Mouse (Mus musculus) heart, adult 8-10 months (tissue): ENCODE results near the gene Prmt1. TPM values are rescaled to one million over a fixed set of nuclear protein-coding genes. Genes with fewer than 3 reads are reported as not detected.

Experiments used
- DNase-seq: peaks from one replicate; pipeline ENCODE4 v3.0.0; 2022; ENCODE audit warnings: low spot score
- total RNA-seq, 4 experiments: library from RNA; stranded (reverse); gene quantifications; 2 replicates each; pipeline ENCODE4 v1.2.4; 2022

Gene Prmt1
- total RNA-seq, 4 experiments from 2014 or later = 88.3 to 107 (median 102) TPM

DNA sequence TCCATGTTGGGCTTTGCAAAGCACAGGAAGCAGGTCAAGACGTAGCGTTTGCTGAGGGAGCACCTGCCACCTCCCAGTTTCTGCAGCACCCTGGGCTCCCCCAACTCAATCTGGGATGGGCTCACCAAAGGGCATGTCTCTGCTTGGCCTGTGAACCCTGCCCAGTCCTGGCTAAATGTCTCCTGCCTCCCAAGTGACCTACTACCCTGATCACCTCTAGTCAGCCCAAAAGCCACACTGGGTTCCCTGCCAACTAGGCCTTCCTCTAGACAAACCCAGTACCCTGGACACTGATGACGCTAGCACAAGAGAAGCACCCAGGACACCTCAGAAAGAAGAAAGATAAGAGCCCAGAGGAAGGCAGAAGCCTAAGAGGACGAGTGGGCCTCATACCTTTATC is 26.5 kb upstream of the Prmt1 start:
- DNase-seq = no peak

DNA sequence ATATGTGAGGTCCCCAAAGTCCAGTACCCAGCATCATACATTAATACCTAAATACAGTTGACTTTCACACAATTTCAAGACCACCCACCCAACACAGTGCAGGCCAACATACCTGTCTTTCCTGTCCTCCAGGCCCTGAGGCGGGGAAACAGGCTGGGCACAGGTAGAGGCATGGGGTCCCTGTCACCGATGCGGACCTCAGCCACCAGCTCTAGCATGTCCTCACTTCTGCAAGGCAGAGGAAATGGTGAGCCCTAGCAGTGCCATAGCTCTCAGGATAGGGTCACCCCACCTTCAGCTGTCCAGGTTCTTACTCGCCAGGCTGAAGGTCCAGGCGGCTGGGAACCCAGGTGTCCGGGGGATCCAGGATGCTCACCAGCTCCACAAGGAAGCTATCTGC is 25.6 kb upstream of the Prmt1 start:
- no peak for DNase-seq

- DNase-seq = no peak
Observed at GRCm38 (mm10) chr7:45008411-45008810, 22.0 kb upstream of the Prmt1 start.

DNA sequence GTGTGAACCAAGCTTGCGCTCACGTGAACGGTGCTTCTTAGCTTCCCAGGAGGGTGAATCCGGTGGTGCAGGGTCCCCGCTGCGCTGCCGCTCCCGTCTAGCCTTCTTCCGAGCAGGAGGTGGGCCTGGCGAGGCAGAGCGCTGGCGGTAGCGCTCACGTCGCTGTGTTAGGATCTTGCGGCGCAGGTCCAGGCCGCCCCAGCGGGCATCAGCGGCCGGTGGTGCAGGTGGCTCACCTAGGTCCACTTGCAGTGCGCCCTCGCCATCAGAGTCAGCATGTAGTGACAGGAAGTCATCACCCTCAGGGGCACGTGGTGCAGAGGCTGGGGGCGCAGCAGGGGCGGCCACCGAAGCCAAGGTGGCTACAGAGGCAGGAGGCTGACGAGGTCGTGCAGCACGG is 21.5 kb upstream of the Prmt1 start:
- no peak for DNase-seq

DNA sequence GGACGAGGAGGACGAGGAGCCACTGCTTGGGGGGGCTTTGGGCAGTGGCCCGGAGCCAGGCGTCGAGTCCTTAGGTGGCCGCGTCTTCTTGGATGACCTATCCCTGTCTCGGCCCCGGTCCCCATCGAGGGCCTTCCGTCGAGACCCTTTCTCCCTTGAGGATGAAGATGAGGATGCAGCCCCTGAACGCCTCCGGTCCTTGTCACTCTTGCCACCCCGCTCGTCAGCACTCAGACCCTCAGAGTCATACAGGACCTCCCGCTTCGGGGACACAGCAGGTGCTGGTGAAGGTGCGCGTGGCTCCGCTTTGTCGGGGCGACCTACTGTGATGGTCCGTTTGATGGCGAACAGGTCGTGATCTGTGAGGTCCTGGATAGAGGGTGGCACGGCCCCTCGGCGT is 20.8 kb upstream of the Prmt1 start:
- no peak for DNase-seq

DNA sequence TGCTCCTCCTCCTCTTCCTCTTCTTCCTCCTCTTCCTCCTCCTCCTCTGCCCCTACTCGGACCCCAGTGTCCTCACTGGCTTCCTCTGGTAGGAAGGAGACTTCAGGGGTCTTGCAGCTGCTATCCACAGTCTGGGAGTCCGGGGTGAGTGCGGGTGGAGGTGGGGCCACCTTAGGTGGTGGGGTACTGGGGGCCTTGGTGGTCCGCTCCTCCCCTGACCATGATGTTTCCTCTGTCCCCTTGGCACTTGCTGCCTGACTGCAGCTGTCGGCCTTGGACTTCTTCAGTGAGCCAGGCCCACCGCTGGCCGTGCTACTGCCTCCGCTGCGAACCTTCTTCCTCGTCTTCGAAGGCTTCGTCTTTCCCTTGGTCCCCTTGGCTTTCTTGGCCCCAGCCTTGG is 20.1 kb upstream of the Prmt1 start:
- no peak for DNase-seq

DNA sequence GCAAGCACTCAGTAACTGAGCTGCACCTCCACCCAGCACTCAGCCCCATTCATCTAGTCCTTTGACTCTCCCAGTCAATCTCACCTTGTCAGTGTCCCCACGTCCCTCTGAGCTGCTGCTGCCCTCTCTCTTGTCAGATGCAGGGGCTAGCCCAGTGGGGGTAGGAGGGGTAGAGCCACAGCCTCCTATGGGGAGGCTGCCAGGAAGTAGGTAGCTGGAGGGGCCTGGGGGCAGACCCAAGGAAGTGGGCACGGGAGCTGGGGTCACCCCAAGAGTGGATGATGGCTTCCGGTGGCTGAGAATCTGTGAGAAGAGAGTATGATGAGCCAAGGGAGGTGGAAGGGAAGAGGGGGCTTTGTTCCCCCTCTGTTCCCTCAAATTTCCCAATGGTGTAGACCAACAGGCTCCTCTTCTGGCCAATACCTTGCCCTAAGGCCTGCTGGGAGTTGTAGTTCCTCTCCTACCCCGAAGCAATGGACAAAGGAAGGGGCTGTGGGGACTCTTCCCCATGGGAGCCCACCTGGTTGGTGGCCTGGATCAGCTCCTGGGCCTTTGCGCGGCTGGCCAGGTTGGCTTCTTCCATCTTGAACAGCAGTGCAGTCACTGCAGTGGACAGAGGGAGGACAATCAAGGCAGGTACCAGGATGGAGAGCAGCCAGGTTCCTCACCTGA is 19.1 kb upstream of the Prmt1 start:
- DNase-seq = no peak

DNA sequence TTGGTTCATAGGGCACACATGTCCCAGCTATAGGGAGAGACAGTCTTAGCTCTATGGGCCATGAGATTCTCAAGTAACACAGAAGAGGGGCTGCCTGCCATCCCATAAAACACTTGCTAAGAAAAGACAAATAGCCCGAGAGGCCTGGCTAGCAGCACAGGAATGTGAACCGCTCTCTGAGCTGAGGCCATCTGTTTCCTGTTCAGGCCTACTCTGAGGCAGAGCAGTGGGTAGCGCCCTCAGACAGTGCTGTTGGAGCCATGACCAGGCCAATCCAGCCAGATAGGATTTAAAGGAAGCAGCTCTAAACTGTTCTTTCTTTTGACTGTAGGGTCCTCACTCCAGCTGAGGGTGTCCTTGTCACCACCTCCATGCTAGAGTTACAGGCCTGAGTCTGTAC is 18.2 kb upstream of the Prmt1 start:
- no peak for DNase-seq

DNA sequence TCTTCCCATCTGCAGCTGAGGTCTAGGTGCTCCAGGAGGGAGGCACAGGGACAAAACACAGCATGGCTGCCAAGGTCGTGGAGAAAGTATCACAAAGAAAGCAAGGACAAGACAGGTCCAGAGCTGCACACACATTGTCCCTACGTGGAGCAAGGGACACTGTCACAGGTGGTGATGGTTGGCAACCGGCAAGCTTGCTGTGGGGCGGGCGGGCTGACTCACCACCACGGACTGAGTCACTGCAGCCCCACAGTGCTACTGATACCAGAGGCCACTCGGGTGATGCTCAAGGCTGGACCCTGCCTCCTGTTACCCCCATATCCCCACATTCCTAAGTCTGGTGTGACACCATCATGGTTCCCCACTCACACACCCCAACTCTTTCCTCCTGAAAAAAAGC is 16.1 kb upstream of the Prmt1 start:
- no peak for DNase-seq

GRCm38 (mm10) chr7:45000539-45001114 is 14.3 kb upstream of the Prmt1 start:
- no peak for DNase-seq

DNA sequence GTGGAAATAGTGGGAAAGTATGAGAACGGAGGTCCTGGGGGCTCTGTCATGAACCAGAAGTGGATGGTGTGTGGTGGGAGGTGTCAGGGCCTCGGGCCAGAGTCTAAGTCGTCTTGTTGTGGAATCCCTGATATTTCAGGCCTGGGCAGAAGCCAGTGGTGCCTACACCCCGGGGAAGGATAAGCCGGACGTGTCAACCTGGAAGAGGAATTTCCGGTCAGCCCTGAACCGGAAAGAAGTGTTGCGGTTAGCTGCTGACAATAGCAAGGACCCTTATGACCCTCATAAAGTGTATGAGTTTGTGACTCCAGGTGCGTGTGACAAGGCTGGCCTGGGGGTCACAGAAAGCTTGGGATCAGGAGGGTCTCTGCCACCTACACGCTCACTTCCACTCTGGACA is 13.4 kb upstream of the Prmt1 start:
- peak; percentile 41 for DNase-seq

DNA sequence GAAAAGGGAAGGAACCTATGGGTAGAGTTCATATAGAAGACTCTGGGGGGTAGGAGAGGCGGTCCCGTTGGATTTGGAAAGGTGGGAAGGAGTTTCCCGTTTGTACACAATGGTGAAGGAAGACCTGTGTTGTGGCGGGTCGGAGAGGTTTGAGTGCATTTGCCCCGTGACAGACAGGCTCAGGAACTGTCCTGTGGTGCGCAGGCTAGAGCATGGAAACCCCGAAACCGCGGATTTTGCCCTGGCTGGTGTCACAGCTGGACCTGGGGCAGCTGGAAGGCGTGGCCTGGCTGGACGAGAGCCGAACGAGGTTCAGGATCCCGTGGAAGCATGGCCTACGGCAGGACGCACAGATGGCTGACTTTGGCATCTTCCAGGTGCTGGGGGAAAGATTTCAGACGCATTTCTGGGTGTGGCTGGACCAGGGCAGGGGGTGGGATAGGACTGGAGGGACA is 12.2 kb upstream of the Prmt1 start, which contains the start of gene Bcl2l12:
Gene Bcl2l12, minus strand, starts transcription at position 212 of the 455 bp plus-strand sequence.
- no peak for DNase-seq

- DNase-seq = no peak
Observed at GRCm38 (mm10) chr7:44997940-44998428, 11.6 kb upstream of the Prmt1 start.

GRCm38 (mm10) chr7:44997231-44997939 is 11.0 kb upstream of the Prmt1 start, which contains the start of gene Irf3:
Gene Irf3, plus strand, starts transcription at chr7:44997648.
- DNase-seq = peak; percentile 99

GRCm38 (mm10) chr7:44996672-44997071 is 10.3 kb upstream of the Prmt1 start:
- no peak for DNase-seq

DNA sequence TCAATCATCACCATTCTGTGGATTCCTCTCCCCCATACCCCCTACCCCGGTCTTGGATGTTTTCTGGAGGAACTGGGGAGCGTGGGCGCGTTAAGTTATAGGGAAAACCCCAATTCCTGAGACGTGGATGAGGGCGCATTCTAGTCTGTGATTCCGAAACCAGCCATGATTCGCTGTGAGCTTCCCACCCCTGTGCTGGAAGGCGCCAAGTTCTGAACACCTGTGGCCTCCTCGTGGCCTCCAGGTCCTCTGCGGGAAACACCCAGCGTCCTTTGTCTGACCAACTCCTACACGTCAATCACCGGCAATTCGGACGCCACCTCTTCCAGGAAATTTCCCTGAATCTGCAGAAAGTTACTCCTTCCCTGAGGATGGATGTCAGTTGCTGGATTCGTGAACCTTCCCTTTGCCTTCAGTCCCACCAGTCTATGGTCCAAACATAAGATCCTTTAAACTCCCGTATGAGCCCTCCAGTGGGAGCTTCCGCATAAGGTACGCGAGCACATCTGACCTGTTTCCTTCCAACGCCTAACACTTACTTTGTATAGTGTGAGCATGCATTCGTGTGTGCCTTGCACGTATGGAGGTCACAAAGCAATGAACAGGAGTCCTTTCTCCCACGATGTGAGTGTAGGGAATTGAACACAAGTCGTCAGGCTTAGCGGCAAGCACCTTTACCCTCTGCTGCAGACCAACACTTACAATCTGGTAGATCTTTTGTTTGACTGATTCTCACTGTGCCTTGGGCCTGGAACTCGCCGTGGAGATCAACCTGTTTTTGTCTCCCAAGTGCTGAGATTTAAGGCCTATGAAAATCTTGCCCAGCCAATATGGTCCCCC is 731 bp upstream of the Prmt1 start:
- DNase-seq = no peak

DNA sequence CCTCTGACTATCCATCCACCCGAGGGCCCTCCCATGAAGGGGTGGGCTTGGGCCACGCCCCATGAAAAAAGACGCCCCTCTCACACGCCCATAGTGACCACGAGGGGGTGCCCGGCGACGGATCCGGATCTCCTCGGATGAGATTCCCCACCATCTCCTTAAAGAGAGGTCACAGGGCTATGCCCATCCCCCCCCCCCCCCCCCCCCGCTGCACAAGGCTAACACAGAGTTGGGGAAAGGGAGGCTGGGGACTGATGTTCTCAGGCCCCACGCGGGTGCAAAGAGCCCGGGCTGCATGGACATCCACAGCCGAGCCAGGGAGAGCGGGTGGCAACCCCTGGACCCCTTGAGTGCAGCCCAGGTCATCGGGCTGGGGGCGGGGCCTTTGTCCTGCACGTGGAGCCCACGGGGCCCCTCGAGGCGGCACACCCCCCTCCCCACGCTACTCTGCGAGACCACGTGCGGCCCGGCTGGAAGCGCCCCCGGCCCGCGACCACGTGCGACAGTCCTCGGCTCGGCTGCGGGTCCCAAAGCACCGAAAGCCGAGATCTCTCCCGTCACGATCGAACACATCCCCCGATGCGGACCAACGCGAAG is 675 bp downstream of the Prmt1 start:
- DNase-seq = peak; percentile 51

- DNase-seq = no peak
Observed at GRCm38 (mm10) chr7:44984833-44985164, 1.6 kb downstream of the Prmt1 start.

DNA sequence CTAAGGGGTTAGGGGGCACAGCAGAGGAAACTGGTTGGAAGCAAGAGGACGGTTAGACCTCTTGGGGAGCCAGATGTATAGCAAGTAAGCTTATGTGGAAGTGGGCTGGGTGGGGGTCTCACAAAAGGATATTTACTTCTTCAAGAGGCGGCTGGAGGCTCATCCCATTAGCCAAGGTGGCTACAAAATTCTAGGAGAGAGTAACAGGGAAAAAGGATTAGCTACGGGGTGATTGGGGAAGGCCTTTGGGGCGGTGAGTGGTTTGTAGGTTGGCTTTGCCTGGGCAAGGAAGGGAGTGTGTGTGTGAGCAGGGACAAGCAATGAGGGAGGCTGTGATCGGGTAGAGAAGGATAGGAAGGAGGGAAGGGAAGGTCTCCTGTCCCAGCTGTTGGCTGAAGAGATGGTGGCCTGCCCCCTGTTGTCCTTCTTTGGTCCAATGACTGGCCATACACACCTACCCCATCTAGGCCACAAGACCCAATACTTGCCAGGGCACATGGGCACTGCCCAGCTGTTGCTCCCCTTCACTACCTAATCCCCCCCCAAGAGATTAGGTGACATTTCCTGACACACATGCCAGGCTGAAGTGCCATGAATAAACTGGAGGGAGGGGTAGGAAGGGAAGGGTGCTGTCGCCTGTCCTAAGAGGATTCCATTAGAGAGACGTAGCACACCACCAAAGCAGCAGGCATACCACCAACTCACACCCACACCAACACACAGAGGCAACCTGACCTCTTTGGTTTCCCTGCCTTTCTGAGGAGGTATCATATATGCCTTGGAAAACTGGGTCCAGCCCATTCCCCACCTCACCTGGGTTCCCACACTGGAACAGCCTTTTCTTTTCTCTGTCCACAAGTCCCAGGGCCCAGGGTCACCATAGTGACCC is 2.2 kb downstream of the Prmt1 start:
- no peak for DNase-seq

DNA sequence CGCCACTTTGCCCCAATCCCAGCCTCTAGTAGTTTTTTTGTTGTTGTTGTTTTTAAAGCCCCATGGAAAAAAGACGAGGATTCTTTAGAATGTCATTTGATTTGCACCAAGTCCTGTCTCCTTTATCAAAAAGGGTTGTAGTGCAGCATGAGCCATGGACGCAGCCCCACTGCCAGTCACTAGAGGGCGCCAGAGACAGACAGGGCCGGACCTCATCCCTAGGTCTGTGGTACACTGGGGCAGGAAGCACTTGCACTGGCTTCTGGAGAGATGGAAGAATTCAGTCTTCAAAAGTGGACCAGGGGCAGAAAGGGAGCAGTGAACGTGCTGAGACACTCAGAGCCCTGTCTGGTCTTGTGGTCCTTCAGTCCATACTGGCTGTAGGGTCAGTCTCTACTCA is 3.3 kb downstream of the Prmt1 start:
- peak; percentile 85 for DNase-seq
